9 mouse cellular contexts compared by ENCODE assay signal in genomic region chr13:52976510-52977220, GRCm38 (mm10). TPM values are rescaled to one million over a fixed set of nuclear protein-coding genes. Genes with fewer than 3 reads are reported as not detected.
DNase-seq lines count a peak whose midpoint lies in the region; ATAC-seq and TF ChIP-seq lines count a peak whose summit lies in the region.
"Had no signal": no experiment of that assay in that cellular context is flagged by ENCODE, and none has a peak within 500 bp of the region (broad histone marks: within the 10 kb centered on the region; RNA-seq: fewer than 3 reads in every experiment).

No protein-coding gene starts in this region.

- peaks cover 19% of the 10 kb centered on the region; the same call in 1 of the 2 replicates for H3K4me1 ChIP-seq in kidney, postnatal 0 days (replicated peaks; ENCODE audit: insufficient read depth, low read length)
- H3K4me1 ChIP-seq in midbrain, embryonic 15.5 days = peaks cover 27% of the 10 kb centered on the region

- peak overlapping the region; percentile 12; the same call in 1 of the 2 replicates for H3K4me2 ChIP-seq in kidney, postnatal 0 days (ENCODE audit: low read length)
- peak overlapping the region; percentile 91 for H3K4me2 ChIP-seq in midbrain, embryonic 15.5 days

- WGBS in kidney, postnatal 0 days = 37% methylated on average over 16 of the region's 16 CpGs
- WGBS in midbrain, embryonic 15.5 days = 33% methylated on average over 16 of the region's 16 CpGs

- ATAC-seq in kidney, postnatal 0 days (replicated peaks; ENCODE audit: low FRiP score, low read depth) = no peak
- no peak for ATAC-seq in midbrain, embryonic 15.5 days (replicated peaks)

- H3K4me3 ChIP-seq in kidney, postnatal 0 days (replicated peaks; ENCODE audit: low read depth, low read length) = no peak overlapping the region
- H3K4me3 ChIP-seq in midbrain, embryonic 15.5 days = no peak overlapping the region

- peak; percentile 72 to 73 for DNase-seq in heart, adult 18-20 months
- DNase-seq in heart, postnatal 4 days = no peak
- peak; percentile 80 for DNase-seq in adrenal gland, postnatal 14 days
- peak; percentile 92 for DNase-seq in gonadal fat pad, adult 2 months (ENCODE audit: low read depth)
- peak; percentile 39 for DNase-seq in kidney, postnatal 0 days (ENCODE audit: low spot score)
- DNase-seq in thymus, postnatal 4 days = no peak
- no peak for DNase-seq in B cell, adult 2 months

- no peak overlapping the region for H3K9ac ChIP-seq in kidney, postnatal 0 days (ENCODE audit: low read depth, low read length)
- no peak overlapping the region for H3K9ac ChIP-seq in midbrain, embryonic 15.5 days
- H3K9ac ChIP-seq: liver, embryonic 14.5 days had no signal

- H3K27me3 ChIP-seq in kidney, postnatal 0 days (ENCODE audit: insufficient read depth, low read length) = no peaks in the 10 kb centered on the region
- no peaks in the 10 kb centered on the region for H3K27me3 ChIP-seq in midbrain, embryonic 15.5 days (replicated peaks)

- no peaks in the 10 kb centered on the region for H3K9me3 ChIP-seq in kidney, postnatal 0 days (replicated peaks; ENCODE audit: low read length)
- H3K9me3 ChIP-seq in midbrain, embryonic 15.5 days = no peaks in the 10 kb centered on the region

- TF ChIP-seq CTCF in kidney, postnatal 0 days (IDR thresholded peaks at IDR 0.05; ENCODE audit: low read depth) = no peak

- H3K27ac ChIP-seq in kidney, postnatal 0 days = no peak overlapping the region
- H3K27ac ChIP-seq in midbrain, embryonic 15.5 days = no peak overlapping the region
- H3K27ac ChIP-seq: liver, embryonic 14.5 days had no signal

- no peaks in the 10 kb centered on the region for H3K36me3 ChIP-seq in kidney, postnatal 0 days (ENCODE audit: insufficient read depth, low read length)
- H3K36me3 ChIP-seq in midbrain, embryonic 15.5 days (replicated peaks) = no peaks in the 10 kb centered on the region

RNA-seq across cellular contexts. Expression of gene Nfil3, which starts 4.2 kb away (rescaled TPM):
- 10 to 100 TPM; 33.9 to 36.7 TPM for total RNA-seq in heart, adult 18-20 months (2021)
- total RNA-seq in heart, postnatal 4 days (2021) = 10 to 100 TPM; 24.6 to 27.7 TPM
- 49.1 and 87.9 TPM in 2 replicates for total RNA-seq in adrenal gland, postnatal 14 days (2021)
- polyA plus RNA-seq in gonadal fat pad, adult 2 months (2012; rRNA removed) = 5.7 and 6.8 TPM in 2 replicates
- 17.0 and 17.1 TPM in 2 replicates for polyA plus RNA-seq in kidney, postnatal 0 days (2015; fragmentation: Nextera tagmentation; extraction: Ambion mirVana)
- polyA plus RNA-seq in midbrain, embryonic 15.5 days (2015; fragmentation: Nextera tagmentation; extraction: Ambion mirVana) = 41.9 and 48.4 TPM in 2 replicates

RNA-seq across cellular contexts. Expression of gene Auh, which starts 47.2 kb away (rescaled TPM):
- 100 to 1,000 TPM; 163 to 164 TPM for total RNA-seq in heart, adult 18-20 months (2021)
- 10 to 100 TPM; 48.1 to 48.8 TPM for total RNA-seq in heart, postnatal 4 days (2021)
- total RNA-seq in adrenal gland, postnatal 14 days (2021) = 128 and 131 TPM in 2 replicates
- polyA plus RNA-seq in gonadal fat pad, adult 2 months (2012; rRNA removed) = 37.9 and 47.3 TPM in 2 replicates
- polyA plus RNA-seq in kidney, postnatal 0 days (2015; fragmentation: Nextera tagmentation; extraction: Ambion mirVana) = 79.5 and 81.3 TPM in 2 replicates
- 59.2 and 61.5 TPM in 2 replicates for polyA plus RNA-seq in midbrain, embryonic 15.5 days (2015; fragmentation: Nextera tagmentation; extraction: Ambion mirVana)

Comparison
In these comparisons a context has a peak if more than half of its experiments do, and no peak if none do; other contexts are left out.
1. DNase-seq: peak in heart, adult 18-20 months (2 of 2), adrenal gland, postnatal 14 days (single experiment), gonadal fat pad, adult 2 months (single experiment) and kidney, postnatal 0 days (single experiment); none in heart, postnatal 4 days (single experiment), thymus, postnatal 4 days (single experiment) and B cell, adult 2 months (0 of 2).